Mouse (Mus musculus) kidney, embryonic 15.5 days (tissue): ENCODE data around the gene Fam168a. TPM values are rescaled to one million over a fixed set of nuclear protein-coding genes. Genes with fewer than 3 reads are reported as not detected.

ENCODE experiments used
- ATAC-seq: fragments of 200-750 bp; cut with Nextera tagmentation; replicated peaks from 2 replicates; pipeline ENCODE4 v1.8.0; 2017; ENCODE audit warnings: moderate TSS enrichment; ENCODE audit not compliant: low FRiP score
- H3K27ac ChIP-seq: fragments of 300-500 bp; sonication (generic); 2 replicates; pipeline ENCODE4 v1.5.1; 2015; ENCODE audit warnings: mild to moderate bottlenecking, inconsistent platforms
- H3K27me3 ChIP-seq: fragments of 300-500 bp; sonication (generic); 2 replicates; pipeline ENCODE4 v1.6.1; 2015; ENCODE audit warnings: inconsistent platforms
- H3K36me3 ChIP-seq: fragments of 300-500 bp; sonication (generic); 2 replicates; pipeline ENCODE4 v1.6.1; 2015; ENCODE audit warnings: inconsistent platforms
- H3K4me1 ChIP-seq: fragments of 300-500 bp; sonication (generic); 2 replicates; pipeline ENCODE4 v1.6.1; 2015; ENCODE audit warnings: inconsistent platforms
- H3K4me2 ChIP-seq: fragments of 300-500 bp; sonication (generic); 2 replicates; pipeline ENCODE4 v1.6.1; 2015; ENCODE audit warnings: moderate library complexity, mild to moderate bottlenecking, inconsistent platforms
- H3K4me3 ChIP-seq: fragments of 300-500 bp; sonication (generic); replicated peaks from 2 replicates; pipeline ENCODE4 v1.5.1; 2015; ENCODE audit warnings: mild to moderate bottlenecking, inconsistent platforms
- H3K9ac ChIP-seq: fragments of 300-500 bp; sonication (generic); 2 replicates; pipeline ENCODE4 v1.6.1; 2015; ENCODE audit warnings: mild to moderate bottlenecking, inconsistent platforms
- H3K9me3 ChIP-seq: fragments of 300-500 bp; sonication (generic); replicated peaks from 2 replicates; pipeline ENCODE4 v1.6.1; 2016; ENCODE audit warnings: inconsistent platforms
- WGBS: fragments of 180-500 bp; shearing (Covaris S2); methylation state at CpG from one replicate; pipeline ENCODE4 v1.1.7; 2015; ENCODE audit warnings: mixed read lengths; 5-methylcytosine and 5-hydroxymethylcytosine counted together
- polyA plus RNA-seq: library from polyadenylated mRNA; unstranded; fragments of >200 nt; fragmentation: Nextera tagmentation; extraction: Ambion mirVana; gene quantifications from 2 replicates; pipeline ENCODE4 v1.2.1, GENCODE M21; 2015

Gene Fam168a
- 38.4 and 46.1 TPM in 2 replicates for polyA plus RNA-seq

- no peaks in the 10 kb centered on the region for H3K36me3 ChIP-seq
- H3K4me1 ChIP-seq, result peaks cover 14% of the 10 kb centered on the region
- H3K4me3 ChIP-seq, result peak within 1 kb of the TSS; percentile 85
- H3K9me3 ChIP-seq, result no peaks in the 10 kb centered on the region
- peak; percentile 98 for ATAC-seq
- H3K27me3 ChIP-seq, result no peaks in the 10 kb centered on the region
- H3K9ac ChIP-seq, result peak within 1 kb of the TSS; percentile 95
- peak within 1 kb of the TSS; percentile 66 for H3K4me2 ChIP-seq
- H3K27ac ChIP-seq, result peak within 1 kb of the TSS; percentile 98
- 0% methylated on average over 25 of the region's 37 CpGs for WGBS
Observed at GRCm38 (mm10) chr7:100706143-100706841, at the start of gene Fam168a. Gene Fam168a (plus strand): TSS chr7:100706635.

GRCm38 (mm10) chr7:100656739-100657138 is 49.7 kb upstream of the Fam168a start:
- H3K27ac ChIP-seq, result no peak overlapping the region
- WGBS, result 37% methylated on average over 5 of the region's 5 CpGs
- ATAC-seq, result no peak

DNA sequence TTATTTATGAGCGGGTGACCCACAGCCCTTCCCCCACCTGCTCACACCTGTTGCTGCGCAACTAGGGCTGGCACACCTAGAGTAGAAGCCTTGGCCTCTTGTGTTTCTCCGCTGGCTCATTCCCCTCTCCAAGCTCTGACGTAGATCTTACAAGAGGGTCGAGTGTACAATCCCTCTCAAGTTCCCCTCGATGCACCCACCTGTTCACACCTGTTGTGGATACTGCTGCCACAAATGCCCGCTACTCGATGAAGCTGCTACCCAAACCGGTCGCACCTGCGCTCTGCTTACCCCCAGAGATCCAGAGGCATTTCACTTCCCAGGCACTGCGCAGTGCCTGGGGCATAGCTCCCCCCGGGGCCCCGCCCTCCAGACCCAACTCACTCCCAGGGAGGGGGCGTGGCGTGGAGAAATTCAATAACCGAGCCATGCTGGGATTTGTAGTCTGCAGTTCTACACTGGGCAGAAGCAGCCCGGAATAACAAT is 48.3 kb upstream of the Fam168a start:
- H3K27me3 ChIP-seq, result no peaks in the 10 kb centered on the region

More at GRCm38 (mm10) chr7:100656739-100657138, 49.7 kb upstream of the Fam168a start:
- Histone ChIP-seq H3K4me1 (peaks cover 18% of the 10 kb centered on the region), H3K9me3 (no peaks in the 10 kb centered on the region), H3K36me3 (no peaks in the 10 kb centered on the region), H3K4me3 (no peak overlapping the region), H3K27me3 (no peaks in the 10 kb centered on the region), H3K9ac (no peak overlapping the region), H3K4me2 (no peak overlapping the region)

DNA sequence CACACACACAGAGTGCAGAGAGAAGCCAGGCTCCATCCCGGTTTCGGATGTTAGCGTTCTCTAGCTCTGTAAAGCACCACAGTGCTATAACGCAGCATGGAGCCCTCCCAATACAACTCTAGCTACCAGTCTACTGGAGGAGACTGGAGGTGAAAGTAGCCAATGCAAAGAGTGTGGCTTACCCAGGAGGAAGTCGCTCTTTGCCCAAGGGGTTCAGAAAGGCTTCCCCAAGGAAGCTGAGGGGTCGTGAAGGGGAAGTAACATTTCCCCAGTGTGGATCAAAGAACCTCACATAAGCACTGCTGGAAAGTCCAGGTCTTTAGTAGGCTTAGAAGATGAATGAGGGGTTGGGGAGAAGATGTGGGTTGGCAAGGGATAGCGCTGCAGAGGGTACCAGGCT is 45.2 kb upstream of the Fam168a start:
- Histone ChIP-seq H3K36me3 (no peaks in the 10 kb centered on the region), H3K27me3 (no peaks in the 10 kb centered on the region), H3K9me3 (no peaks in the 10 kb centered on the region), H3K4me2 (no peak overlapping the region), H3K4me1 (peaks cover 33% of the 10 kb centered on the region), H3K27ac (no peak overlapping the region), H3K4me3 (no peak overlapping the region), H3K9ac (no peak overlapping the region)
- 88% methylated on average over 7 of the region's 7 CpGs for WGBS
- ATAC-seq, result no peak

More for the DNA sequence above, 48.3 kb upstream of the Fam168a start:
- Histone ChIP-seq H3K4me3 (peak overlapping the region; percentile 30), H3K36me3 (no peaks in the 10 kb centered on the region), H3K9ac (no peak overlapping the region), H3K4me1 (peaks cover 20% of the 10 kb centered on the region), H3K27ac (no peak overlapping the region), H3K9me3 (no peaks in the 10 kb centered on the region), H3K4me2 (peak overlapping the region; percentile 58)
- ATAC-seq, result peak; percentile 29
- WGBS, result 25% methylated on average over 18 of the region's 18 CpGs

DNA sequence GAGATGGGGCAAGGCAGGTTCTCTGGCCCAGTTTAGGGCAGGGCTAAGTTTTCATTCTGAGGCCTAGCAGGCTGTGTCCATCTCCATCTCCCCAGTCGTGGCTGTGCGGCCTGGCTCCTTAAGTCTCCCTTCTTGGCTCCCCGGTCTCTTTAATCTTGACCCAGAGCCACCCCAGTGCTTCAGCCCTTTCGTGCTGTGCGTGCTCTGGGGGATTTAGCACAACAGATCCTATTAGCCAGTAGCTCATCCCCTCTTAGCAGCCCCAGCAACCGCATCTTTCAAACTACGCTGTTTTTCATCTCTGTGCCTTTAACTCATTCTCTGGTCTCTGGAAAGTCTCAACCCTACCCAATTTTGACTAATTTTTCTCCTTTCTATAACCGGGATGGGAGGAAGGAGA is 44.2 kb upstream of the Fam168a start, which contains the start of gene Plekhb1:
Gene Plekhb1 (minus strand): TSS at position 184 of the 400 bp plus-strand sequence.
- H3K27ac ChIP-seq, result peak within 1 kb of the TSS; percentile 67

GRCm38 (mm10) chr7:100663190-100663589 is 43.2 kb upstream of the Fam168a start:
- Histone ChIP-seq H3K27me3 (no peaks in the 10 kb centered on the region), H3K9ac (no peak overlapping the region), H3K36me3 (no peaks in the 10 kb centered on the region), H3K4me1 (peaks cover 24% of the 10 kb centered on the region), H3K9me3 (no peaks in the 10 kb centered on the region), H3K4me2 (peak overlapping the region; percentile 50), H3K4me3 (peak overlapping the region; percentile 6; the same call in 1 of the 2 replicates), H3K27ac (peak overlapping the region; percentile 67)
- under 1% methylated on average over 13 of the region's 13 CpGs for WGBS
- peak; percentile 91 for ATAC-seq

More for the DNA sequence above, 44.2 kb upstream of the Fam168a start, which contains the start of gene Plekhb1:
- no peak within 1 kb of the TSS for H3K9ac ChIP-seq
- no peak for ATAC-seq
- peak within 1 kb of the TSS; percentile 50 for H3K4me2 ChIP-seq
- H3K27me3 ChIP-seq, result no peaks in the 10 kb centered on the region
- WGBS, result 78% methylated on average over 8 of the region's 8 CpGs
- no peaks in the 10 kb centered on the region for H3K9me3 ChIP-seq
- H3K36me3 ChIP-seq, result no peaks in the 10 kb centered on the region
- 0 out of 2 replicates have a peak within 1 kb of the TSS, but pooled peaks have one; percentile 6 for H3K4me3 ChIP-seq
- H3K4me1 ChIP-seq, result peaks cover 27% of the 10 kb centered on the region

GRCm38 (mm10) chr7:100663729-100664304 is 42.6 kb upstream of the Fam168a start:
- Histone ChIP-seq H3K4me3 (no peak overlapping the region; the same call in 1 of the 2 replicates), H3K9me3 (no peaks in the 10 kb centered on the region), H3K4me1 (peaks cover 18% of the 10 kb centered on the region), H3K9ac (no peak overlapping the region), H3K4me2 (peak overlapping the region; percentile 50), H3K27me3 (no peaks in the 10 kb centered on the region), H3K27ac (0 out of 2 replicates have a peak overlapping the region, but pooled peaks have one; percentile 67), H3K36me3 (no peaks in the 10 kb centered on the region)
- peak; percentile 34; the same call in 1 of the 2 replicates for ATAC-seq
- 50% methylated on average over 11 of the region's 11 CpGs for WGBS

GRCm38 (mm10) chr7:100670646-100671045 is 35.8 kb upstream of the Fam168a start:
- no peak overlapping the region for H3K4me2 ChIP-seq
- H3K9me3 ChIP-seq, result no peaks in the 10 kb centered on the region
- WGBS, result 87% methylated on average over 5 of the region's 5 CpGs
- no peak overlapping the region for H3K9ac ChIP-seq
- ATAC-seq, result no peak
- 0 out of 2 replicates have a peak, but pooled peaks cover 3% of the 10 kb centered on the region for H3K4me1 ChIP-seq
- no peaks in the 10 kb centered on the region for H3K36me3 ChIP-seq
- H3K27me3 ChIP-seq, result no peaks in the 10 kb centered on the region
- no peak overlapping the region for H3K4me3 ChIP-seq
- no peak overlapping the region for H3K27ac ChIP-seq

DNA sequence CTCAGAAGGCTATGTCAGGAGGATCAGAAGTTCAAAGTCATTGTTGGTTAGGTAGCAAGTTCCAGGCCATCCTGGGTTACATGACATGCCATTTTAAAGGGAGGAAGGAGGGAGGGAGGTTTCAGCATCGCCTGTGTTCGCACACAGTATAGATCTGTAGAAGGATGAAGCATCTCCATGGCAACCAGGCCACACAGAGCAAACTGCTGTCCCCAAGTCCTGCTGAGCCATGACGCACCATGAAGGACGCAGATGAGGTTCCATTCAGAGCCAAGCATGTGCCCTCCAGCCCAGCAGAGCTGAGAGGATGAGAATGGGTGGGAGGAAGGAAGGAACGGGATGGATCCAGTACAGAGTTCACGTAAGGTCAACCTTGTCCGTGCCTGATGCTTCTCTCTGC is 33.0 kb upstream of the Fam168a start:
- Histone ChIP-seq H3K4me3 (no peak overlapping the region), H3K36me3 (no peaks in the 10 kb centered on the region), H3K9me3 (no peaks in the 10 kb centered on the region), H3K9ac (no peak overlapping the region), H3K4me2 (no peak overlapping the region), H3K27ac (no peak overlapping the region), H3K4me1 (0 out of 2 replicates have a peak, but pooled peaks cover 3% of the 10 kb centered on the region), H3K27me3 (no peaks in the 10 kb centered on the region)
- no peak for ATAC-seq
- 65% methylated on average over 7 of the region's 7 CpGs for WGBS

DNA sequence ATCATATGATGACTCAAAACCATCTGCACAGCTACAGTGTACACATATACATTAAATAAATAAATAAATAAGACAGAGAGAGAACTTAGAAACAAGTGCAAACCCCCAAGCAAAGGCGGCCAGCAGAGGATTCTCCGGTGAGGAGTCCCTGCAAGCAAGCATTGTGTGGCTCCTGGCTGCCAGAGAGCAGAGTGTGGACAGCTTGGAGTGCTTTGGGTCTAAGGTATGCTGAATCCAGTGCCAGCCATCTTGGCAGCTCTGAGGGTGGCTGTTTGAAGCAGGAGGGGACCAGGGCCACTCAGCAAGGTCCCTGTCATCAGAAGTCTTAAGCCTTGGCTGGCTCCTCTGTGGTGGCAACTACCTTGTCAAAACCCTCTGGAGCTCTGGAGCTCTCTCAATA is 31.5 kb upstream of the Fam168a start:
- ATAC-seq, result no peak
- Histone ChIP-seq H3K4me2 (no peak overlapping the region), H3K4me1 (0 out of 2 replicates have a peak, but pooled peaks cover 3% of the 10 kb centered on the region), H3K27me3 (no peaks in the 10 kb centered on the region), H3K4me3 (no peak overlapping the region), H3K36me3 (no peaks in the 10 kb centered on the region), H3K27ac (no peak overlapping the region), H3K9me3 (no peaks in the 10 kb centered on the region), H3K9ac (no peak overlapping the region)
- WGBS, result 97% methylated on average over 2 of the region's 2 CpGs

DNA sequence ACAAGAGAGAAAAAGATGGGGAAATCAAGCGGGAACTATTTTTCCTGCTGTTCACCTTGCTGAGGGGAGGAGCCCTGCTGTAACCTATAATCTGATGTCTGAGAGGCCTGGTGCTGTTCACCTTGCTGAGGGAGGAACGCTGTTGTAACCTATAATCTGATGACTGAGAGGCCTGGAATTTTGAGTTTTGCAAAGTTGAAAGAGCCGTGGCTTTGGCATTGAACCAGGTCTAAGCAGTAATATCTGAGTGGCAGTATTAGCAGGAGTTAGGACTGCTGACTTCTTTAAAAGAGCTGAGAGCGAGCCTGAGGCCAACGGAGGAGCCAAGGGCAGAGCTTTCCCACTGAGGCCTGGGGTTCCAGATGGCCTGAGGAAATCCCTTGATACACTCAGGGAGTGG is 28.4 kb upstream of the Fam168a start:
- H3K4me3 ChIP-seq, result no peak overlapping the region
- no peak for ATAC-seq
- no peak overlapping the region for H3K27ac ChIP-seq
- no peak overlapping the region for H3K4me2 ChIP-seq
- H3K9ac ChIP-seq, result no peak overlapping the region
- H3K36me3 ChIP-seq, result no peaks in the 10 kb centered on the region
- H3K4me1 ChIP-seq, result 0 out of 2 replicates have a peak, but pooled peaks cover 3% of the 10 kb centered on the region
- 78% methylated on average over 5 of the region's 5 CpGs for WGBS
- H3K27me3 ChIP-seq, result no peaks in the 10 kb centered on the region
- no peaks in the 10 kb centered on the region for H3K9me3 ChIP-seq
